Mouse (Mus musculus): ENCODE results near the gene H2-DMb2.

The H2-DMb2 gene

DNA sequence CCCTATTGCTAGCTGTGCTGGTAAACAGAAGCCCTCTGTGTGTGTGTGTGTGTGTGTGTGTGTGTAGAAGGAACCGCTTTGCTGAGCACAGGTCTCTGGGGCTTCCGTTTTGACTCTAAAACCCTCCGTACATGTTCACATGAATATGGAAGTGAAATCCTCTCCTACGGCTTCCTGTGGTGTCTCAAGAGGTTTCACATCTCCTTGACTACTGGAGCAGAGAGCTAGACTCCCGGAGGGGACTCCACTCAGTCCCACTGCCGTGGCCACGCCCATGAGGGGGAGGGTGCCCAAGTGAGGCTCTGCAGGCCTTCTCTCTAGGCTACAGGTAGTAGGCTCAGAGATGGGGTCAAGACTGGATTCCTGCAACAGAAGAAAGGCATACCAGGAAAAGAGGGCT, at the start of gene H2-DMb2:
TSS of gene H2-DMb2 (plus strand) at position 275 of the 400 bp plus-strand sequence.
- DNase-seq = peak; percentile 71

DNA sequence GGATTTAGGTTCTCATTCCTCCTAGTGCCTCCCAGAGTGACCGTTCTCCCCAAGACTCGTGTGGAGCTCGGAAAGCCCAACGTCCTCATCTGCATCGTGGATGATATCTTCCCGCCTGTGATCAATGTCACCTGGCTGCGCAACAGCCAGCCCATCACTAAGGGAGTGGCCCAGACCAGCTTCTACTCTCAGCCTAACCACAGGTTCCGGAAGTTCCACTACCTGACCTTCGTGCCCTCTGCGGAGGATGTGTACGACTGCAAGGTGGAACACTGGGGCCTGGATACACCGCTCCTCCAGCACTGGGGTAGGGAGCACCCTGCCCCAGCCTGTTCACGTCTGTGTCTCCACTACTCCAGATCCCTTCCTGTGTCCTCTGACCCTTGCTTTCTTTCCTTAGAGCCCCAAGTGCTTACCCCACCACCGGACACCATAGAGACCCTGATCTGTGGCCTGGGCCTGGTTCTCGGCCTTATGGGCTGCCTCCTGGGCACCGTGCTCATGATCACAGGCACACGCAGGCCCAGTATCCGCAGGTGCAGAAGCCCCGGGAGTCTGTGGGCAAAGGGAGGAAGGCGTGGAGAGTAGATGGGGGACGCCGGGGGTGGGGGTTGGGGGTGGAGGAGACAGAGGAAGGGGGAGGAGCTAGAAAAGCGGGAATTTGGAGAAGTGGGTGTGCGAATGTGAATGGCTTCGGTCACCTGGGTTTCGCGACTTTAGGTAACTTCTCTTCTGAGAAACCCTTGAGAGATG, 48.6 kb upstream of the H2-DMb2 start:
- no peak for DNase-seq

DNA sequence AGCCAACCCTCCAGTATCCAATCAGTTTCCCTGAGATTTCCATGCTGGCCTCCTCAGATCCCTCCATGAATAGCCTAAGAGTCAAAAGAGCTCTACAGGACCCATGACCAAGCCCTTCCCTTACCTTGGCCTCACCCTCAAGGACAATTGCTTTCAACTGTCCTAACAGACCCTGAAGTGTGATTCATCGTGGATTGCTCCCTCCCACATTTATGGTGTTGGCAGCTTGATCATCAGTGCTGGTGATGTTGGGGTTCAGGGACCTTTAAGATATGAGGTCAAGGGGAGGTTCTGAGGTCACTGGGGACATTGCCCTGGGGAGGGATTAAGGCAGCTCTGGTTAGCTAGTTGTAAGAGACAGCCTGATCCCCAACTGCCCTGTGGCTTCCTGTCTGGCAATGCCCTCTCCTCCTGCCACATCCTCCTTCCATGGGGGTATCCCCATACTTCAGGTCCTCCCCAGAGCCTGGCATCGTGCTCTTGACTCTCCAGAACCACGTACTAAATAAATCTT, 46.6 kb upstream of the H2-DMb2 start:
- DNase-seq = no peak

DNA sequence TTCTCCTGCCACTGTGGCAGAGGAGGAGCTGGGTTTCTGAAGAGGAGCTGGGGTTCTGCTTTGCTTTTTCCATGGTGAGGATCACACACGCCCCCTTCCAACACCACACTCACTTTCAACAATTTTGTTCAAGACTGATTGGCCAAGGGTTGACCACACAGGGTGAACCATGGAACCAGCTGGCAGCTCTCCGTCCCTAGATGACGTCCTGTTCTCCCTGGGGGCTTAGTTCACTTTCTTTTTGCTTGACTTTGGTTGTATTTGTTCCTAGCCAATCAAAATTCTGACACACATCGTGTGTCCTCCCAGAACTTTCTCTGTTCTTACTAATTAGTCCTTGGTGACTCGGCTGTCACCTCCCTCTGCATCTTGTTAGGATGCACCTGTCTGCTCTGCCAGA, 45.8 kb upstream of the H2-DMb2 start:
- DNase-seq = no peak

DNA sequence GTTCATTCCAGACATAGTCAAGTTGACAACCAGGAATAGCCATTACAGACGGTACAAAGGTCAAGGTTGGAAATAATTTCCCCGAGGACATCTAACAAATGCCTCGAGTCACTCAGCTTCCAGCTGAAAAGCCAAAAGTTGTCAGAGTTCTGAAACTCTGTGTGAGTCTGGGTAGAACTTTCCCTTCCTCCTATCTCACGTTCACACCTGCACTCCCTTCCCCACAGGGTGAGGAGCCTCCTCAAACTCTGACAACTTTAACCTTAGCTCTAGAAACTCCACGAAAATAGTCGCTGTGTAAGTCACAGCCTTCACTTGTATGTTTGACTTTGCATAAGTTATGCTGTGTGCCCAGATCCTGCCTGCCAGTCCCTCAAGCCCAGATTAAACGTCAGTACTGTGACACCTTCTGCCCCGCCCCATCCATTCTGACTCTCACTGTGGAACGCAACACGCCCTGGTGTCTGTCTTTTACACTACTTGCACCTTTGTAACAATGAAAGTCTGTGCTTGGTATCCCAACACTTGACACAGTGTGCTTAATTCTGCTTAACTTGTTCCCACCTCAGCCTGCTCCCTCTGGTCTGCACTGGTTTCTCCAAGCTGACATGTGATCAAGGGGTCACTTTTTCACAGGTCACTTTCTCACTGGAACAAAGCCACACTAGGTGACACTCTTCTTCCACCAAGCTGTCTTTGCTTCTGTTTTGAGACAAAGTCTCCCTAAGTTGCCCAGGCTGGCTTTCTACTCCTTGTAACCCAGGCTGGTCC, 44.2 kb upstream of the H2-DMb2 start:
- peak; percentile 41 for DNase-seq

DNA sequence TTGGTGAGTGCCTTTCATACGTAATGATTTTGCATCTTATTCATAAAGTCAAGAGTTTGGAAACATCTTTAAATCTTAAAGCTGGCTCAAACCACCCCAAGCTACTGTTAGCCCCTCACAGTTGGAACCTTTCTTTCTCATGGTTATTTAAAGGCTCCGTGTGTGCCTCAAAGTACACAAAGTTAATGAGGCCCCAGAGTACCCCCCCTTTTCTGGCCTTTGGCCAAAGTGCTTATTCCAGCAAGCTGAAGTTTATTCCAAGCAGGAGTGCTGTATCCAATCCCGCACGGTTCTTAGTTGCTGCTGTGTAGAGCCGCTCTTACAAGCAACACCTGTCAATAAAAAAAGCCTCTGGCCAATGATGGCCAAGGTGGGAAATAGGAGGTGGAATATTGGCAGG, 43.6 kb upstream of the H2-DMb2 start:
- peak; percentile 77 for DNase-seq

DNA sequence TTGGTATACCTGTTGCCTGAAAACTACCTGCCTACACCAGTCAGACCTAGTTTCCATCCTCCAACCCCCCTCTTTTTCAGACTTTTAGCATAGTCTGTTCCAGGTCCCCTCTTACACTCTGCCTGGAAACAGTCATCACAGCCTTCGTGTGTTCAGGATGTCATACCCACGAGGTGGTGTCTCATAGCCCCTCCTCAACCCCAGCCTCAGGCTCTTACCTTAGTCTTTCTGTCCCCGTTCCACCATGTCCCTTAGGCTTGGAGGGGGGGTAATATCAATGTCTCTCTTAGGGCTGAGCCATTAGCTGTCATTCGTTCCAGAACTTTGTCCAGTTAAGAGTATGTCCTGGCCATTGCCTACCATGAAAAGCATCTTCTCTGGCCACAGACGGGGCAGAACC, 41.9 kb upstream of the H2-DMb2 start:
- DNase-seq = no peak

DNA sequence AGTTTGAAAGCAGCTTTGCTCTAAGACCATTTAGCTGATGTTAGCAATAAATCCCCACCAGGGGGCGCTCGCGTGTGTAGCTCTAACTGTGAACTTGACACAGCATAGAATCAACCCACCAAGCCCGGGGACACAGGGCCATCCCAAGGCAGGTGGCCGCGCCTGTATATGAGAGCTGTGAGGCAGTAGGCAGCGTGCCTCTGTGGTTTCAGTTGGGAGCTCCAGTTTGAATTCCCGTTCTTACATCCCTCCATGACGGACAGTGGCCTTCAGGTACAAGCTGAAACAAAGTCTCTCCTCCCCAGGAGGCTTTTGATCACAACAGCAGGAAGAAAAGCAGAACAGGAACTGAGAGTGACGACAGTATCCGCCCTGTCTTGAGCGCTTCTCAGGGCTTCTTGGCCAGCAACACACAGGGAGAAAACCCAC, 41.5 kb upstream of the H2-DMb2 start:
- DNase-seq = peak; percentile 98

DNA sequence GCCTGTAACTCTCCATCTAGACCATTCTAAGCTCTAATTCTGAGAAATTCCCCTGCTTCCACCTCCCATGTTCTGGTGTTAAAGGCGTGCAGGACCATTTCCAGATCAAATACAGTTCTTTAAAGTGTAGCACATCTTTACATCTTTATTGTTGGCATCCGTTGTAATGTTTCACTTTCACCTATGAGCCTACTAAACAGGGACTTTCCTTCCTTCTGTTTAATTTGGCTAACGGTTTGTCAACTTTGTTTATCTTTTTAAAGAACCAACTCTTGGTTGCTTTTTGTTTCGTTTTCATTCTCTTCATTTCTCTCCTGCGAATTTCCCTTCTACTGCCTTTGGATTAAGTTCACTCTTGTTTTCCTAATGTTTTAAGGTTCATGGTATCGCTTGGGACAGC, 40.3 kb upstream of the H2-DMb2 start:
- DNase-seq = no peak

DNA sequence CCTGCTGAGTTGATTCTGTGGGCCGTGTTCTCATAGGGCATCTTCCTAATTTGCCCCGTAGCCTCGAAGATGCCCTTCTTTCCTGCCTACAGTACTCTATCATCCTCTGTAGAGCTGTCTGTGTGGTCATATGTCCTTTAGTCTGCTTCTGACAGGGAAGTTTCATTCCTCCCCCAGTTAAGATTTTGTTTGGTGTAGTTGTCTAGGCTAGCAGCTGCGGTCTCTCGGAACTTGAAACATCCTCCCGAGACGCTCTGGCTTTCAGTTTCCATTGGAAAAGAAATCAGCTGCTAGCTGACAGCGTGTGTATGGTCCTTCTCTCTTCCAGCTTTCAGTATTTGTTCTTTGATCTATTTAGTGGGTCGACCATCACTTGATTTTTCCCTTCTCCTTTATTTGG, 38.3 kb upstream of the H2-DMb2 start:
- DNase-seq = no peak

DNA sequence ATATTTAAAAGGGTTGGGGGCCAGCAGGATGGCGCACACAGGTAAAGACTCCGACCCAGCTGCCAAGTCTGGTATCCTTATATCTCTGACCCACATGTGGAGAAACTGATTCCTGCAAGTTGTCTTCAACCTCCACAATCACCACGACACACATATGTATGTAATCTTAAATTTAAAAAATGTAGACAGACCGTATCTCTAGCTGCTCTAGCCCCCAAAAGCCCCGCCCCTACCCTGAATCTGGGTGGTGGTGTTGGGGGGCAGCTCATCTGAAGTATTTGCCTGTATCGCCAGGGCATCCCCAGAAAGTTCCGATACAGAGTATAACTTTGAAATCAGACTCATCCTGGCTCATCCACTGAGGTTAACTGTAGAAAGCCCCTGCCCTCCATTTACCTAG, 36.6 kb upstream of the H2-DMb2 start:
- DNase-seq = no peak

DNA sequence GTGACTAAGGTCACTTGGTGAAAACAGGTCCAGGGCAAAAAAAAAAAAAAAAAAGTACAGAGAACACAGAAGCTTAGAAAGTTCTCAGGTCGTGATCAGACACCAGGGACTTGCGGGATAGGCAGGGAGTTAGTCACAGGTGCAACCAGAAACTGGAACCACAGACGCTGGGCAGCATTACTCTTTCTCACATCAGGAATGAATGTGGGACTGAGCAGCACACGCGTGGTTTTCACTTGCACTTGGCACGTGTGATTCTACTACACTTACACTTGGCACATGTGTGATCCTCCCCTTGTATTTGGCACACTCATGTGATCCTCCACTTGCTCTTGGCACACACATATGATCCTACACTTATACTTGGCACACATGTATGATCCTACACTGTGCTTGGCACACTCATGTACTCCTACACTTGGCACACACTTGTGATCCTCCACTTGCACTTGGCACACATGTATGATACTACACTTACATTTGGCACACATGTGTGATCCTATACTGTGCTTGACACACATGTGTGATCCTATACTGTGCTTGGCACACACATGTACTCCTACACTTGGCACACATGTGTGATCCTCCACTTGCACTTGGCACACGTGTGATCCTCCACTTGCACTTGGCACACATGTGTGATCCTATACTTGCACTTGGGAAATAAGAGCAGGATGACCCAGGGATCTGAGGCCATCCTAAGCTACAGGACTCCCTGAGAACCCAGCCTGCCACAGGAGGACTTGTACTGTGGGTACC, 35.8 kb upstream of the H2-DMb2 start:
- DNase-seq = no peak

DNA sequence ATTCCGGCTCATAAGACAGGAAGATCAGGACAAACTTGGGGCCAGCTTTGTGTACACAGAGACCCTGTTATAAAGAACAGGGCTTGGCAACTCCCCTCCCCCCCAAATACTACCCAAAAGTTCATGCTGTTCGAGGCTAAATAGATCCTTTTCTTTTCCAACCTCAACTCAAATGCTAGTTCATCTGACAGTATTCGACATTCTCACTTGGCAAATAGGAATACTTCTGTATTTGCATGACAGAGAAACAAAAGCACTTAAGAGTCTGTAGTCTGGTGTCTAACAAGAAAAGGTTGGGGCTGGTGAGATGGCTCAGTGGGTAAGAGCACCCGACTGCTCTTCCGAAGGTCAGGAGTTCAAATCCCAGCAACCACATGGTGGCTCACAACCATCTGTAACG, 34.6 kb upstream of the H2-DMb2 start:
- no peak for DNase-seq

DNA sequence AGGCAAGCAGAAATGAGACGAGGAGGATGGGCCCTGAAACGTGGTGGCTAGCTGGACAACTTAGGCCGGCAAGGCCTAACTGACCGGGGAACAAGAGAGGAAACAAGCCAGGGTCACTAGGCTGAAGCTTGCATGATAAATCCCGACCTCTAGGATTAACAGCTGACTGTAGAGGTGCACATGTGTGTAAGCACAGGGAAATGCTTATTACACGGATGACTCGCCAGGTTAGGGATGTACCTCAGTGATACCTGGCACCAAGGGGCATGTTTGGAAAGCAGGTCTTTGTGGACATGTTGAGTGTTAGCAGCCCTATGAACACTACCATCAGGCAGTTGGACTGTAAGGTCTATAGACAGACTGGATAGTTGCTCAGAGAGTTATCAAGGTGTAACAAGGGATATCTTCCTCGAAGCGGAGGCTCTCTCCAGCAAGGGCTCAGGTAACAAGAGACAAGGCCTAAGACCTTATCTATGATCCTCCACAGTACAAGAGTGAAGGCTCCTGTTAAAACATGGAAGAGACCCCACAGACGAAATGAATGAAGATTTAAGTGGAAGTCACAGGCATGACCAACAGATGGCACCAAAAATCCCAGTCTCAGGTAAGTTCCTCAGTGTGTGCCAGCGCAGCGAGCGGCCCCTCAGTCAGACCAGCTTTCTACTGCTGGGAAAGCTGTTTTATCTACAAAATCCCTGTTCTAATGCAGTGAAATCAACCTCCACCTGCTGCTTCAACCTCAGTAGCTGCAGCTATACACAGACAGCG, 33.9 kb upstream of the H2-DMb2 start:
- no peak for DNase-seq

DNA sequence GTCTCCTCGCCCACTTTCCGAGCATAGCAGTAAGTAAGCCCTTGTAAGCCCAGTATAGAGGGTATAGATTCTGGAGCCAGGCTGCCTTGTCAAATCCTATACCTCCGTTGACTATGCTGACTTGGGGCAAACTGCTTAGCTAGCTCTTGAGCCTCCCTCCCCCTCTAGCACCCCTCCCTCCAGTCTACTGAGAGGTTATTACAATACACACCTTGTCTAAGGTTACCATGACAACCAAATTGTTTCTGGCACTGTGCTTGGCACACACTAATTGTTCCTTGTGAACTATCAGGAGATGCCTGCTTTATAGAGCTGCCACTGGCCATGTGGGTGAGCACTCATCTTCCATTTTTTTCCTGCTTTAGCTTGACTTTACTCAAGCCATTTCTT, 33.3 kb upstream of the H2-DMb2 start:
- no peak for DNase-seq

DNA sequence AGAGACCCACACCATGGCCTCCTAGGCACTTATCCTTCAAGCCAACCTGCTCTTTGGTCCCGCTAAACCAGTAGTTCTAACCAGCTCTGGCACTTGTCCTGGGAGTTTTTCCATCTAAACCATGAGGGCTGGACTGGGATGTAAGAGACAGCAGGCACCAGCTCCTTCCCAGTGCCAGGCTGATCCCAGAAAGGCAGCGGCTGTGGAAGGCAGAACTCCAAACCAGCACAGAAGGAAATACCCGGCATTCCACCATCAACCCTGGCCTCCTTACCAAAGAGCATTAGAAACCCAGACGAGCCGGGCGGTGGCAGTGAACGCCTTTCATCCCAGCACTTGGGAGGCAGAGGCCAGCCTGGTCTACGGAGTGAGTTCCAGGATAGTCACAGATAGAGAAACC, 32.8 kb upstream of the H2-DMb2 start:
- no peak for DNase-seq

DNA sequence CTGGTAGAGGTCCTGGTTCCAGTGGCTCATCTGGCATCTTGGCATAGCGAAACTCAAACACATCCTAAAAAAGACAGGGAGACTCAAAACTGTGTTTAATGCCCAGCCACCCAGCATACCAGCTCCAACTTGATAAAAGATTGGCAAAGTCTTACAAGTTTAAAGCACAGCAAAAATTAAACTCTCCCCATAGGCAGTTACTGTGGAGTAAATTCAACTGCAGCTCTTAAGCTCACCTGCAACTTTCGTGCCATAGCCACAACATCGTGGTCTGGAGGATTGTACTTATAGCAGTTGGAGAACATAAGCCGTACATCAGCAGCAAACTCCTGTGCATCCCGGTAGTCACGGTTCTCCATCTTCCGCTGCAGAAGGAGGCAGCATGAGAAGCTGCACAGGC, 29.0 kb upstream of the H2-DMb2 start:
- DNase-seq = no peak

DNA sequence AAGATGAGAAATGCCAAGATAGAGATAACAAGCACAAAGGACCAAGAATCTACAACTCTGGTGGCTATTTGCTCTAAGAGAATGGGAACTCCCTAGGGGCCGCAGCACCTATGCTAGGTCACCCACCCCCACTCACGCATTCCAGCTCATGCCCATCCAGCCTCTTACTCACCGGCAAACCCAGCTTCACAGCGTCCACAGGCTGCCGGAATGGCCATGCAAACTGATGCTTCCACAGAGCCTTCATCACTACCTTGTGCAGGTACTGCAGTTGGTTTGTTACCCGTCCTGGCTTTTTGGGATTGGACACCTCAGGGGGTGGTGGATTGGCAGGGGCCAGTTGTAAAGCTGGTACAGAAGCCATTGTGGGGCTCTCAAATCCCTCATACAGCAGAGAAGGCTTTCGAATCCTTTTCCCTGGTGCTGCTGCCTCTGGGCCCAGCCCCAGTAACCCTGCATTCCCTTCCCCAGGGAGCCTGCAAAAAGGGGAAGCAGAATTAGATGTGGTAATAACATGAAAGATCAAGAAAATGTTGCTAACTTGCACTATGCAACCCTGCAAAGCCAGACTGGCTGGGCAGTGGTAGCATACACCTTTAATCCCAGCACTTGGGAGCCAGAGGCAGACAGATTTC, 26.3 kb upstream of the H2-DMb2 start:
- no peak for DNase-seq

DNA sequence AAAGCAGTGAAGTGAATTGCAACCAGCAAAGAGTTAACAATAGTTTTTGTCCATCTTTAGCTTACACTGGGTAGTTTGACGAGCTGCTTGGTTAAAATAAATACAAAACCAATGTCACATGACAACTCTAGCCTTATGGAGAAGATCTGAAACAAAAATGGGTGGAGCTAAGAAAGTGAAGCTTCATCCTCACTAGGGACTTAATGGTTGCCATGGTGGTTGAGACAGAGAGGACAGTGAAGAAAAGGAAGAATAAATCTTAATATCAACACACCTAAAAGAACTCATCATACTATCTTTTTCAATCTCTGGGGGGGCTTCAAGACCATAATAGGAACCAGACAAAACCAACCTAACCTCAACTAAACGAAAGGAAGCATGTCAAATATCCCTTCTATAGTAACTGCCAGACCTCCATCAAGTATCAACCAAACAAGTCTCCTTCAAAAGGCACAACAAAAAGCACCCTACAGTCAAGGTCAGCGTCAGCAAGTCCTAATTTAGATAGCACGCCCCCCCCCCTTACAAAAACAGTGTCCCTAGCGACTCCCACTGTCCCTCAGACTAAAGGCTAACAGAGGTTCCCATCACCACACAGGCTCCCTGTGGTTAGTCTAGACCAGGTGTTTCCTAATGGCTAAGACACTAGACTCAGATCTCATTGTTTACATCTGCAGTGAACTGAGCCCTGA, 25.5 kb upstream of the H2-DMb2 start:
- DNase-seq = no peak

DNA sequence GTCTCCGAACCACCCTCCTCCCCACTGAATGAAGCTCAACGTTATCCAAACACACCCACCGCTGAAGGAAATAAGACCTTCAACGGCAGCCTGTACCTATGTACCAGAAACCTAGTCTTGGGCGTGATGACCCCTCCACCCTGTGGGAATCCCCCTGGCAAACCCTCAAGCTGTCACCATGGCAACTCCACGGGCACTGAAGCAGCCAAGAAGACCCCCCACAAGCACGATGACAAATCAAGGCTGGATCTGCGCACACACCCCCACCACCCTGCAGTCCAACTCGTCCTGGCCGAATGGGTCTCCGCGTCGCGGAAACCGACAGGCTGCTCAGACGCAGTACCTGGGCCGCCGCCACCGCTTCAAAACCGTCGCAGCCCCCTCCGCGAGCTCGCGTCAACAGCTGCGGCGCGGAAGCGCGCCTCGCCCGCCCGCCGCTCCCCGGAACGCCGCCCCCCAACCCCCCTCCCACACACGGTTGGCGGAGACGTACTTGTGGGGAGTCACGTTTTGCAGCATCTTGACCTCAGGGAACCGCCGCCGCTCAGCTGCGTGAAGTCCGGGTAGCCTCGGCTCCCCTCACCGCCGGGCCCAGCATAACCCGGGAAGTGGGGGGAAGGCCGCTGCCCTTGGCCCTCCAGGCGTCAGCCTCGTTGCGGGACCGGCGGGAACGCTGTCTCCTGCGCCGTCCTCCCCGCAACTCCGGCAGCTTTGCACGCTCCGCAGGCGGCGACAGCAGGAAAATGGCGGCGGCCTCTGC, 24.8 kb upstream of the H2-DMb2 start:
- peak; percentile 64 for DNase-seq

DNA sequence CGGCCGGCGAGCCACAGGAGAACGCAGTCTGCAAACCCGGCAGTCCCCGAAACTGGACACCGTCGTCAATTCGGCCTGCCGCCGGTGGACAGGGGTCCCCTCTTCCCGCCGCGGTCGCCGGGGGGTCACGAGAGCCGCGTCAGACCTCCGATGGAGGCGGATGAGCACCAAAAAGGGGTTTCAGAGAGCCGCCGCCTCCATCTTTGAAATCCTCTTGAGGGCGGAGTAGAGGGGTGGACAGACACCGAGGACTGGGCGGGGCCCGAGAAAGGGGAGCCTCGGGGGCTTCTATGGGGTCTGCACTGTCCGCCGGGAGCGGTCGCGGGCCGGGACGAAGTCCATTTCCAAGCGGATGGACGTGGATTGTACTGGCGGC, 24.2 kb upstream of the H2-DMb2 start:
- no peak for DNase-seq

All from kidney, postnatal 10 days (tissue).